Mouse (Mus musculus): Measurements from ENCODE around the gene Stk4. TPM values are rescaled to one million over a fixed set of nuclear protein-coding genes. Genes with fewer than 3 reads are reported as not detected.

The Stk4 gene
- polyA plus RNA-seq, 1 experiment from 2014 or later, result 16.3 TPM

- no peak for ATAC-seq
- WGBS, result 88% methylated on average over 4 of the region's 4 CpGs
- H3K4me1 ChIP-seq (ENCODE audit: control insufficient read depth, insufficient read depth, low read depth, low read length), result no peaks in the 10 kb centered on the region
Measured at GRCm38 (mm10) chr2:164089508-164089907, 19.4 kb downstream of the Stk4 start.

GRCm38 (mm10) chr2:164094152-164094551, 24.0 kb downstream of the Stk4 start:
- no peaks in the 10 kb centered on the region for H3K4me1 ChIP-seq (ENCODE audit: control insufficient read depth, insufficient read depth, low read depth, low read length)
- H3K27ac ChIP-seq (ENCODE audit: low read depth, low read length), result no peak overlapping the region
- H3K4me2 ChIP-seq (ENCODE audit: low read length), result no peak overlapping the region
- no peaks in the 10 kb centered on the region for H3K9me3 ChIP-seq (ENCODE audit: control insufficient read depth, low read length)
- no peaks in the 10 kb centered on the region for H3K27me3 ChIP-seq (replicated peaks; ENCODE audit: control insufficient read depth, insufficient read depth, low read length)
- no peak overlapping the region for H3K9ac ChIP-seq (ENCODE audit: low read depth, low read length)
- peaks cover 4% of the 10 kb centered on the region; the same call in 1 of the 2 replicates for H3K36me3 ChIP-seq (ENCODE audit: control insufficient read depth, insufficient read depth, low read length)
- 87% methylated on average over 7 of the region's 7 CpGs for WGBS
- no peak overlapping the region for H3K4me3 ChIP-seq (ENCODE audit: low read length)
- no peak for ATAC-seq

More at GRCm38 (mm10) chr2:164089508-164089907, 19.4 kb downstream of the Stk4 start:
- H3K4me2 ChIP-seq (ENCODE audit: low read length), result no peak overlapping the region
- peaks cover 9% of the 10 kb centered on the region; the same call in 1 of the 2 replicates for H3K36me3 ChIP-seq (ENCODE audit: control insufficient read depth, insufficient read depth, low read length)
- no peaks in the 10 kb centered on the region for H3K9me3 ChIP-seq (ENCODE audit: control insufficient read depth, low read length)
- no peak overlapping the region for H3K27ac ChIP-seq (ENCODE audit: low read depth, low read length)
- no peaks in the 10 kb centered on the region for H3K27me3 ChIP-seq (replicated peaks; ENCODE audit: control insufficient read depth, insufficient read depth, low read length)
- H3K4me3 ChIP-seq (ENCODE audit: low read length), result no peak overlapping the region
- H3K9ac ChIP-seq (ENCODE audit: low read depth, low read length), result no peak overlapping the region

- H3K4me3 ChIP-seq (ENCODE audit: low read length), result no peak overlapping the region
- no peak overlapping the region for H3K27ac ChIP-seq (ENCODE audit: low read depth, low read length)
- peaks cover 10% of the 10 kb centered on the region; the same call in 1 of the 2 replicates for H3K36me3 ChIP-seq (ENCODE audit: control insufficient read depth, insufficient read depth, low read length)
- no peak overlapping the region for H3K4me2 ChIP-seq (ENCODE audit: low read length)
- H3K9ac ChIP-seq (ENCODE audit: low read depth, low read length), result no peak overlapping the region
- no peak for ATAC-seq
- no peaks in the 10 kb centered on the region for H3K9me3 ChIP-seq (ENCODE audit: control insufficient read depth, low read length)
- 91% methylated on average over 11 of the region's 11 CpGs for WGBS
- no peaks in the 10 kb centered on the region for H3K4me1 ChIP-seq (ENCODE audit: control insufficient read depth, insufficient read depth, low read depth, low read length)
- H3K27me3 ChIP-seq (replicated peaks; ENCODE audit: control insufficient read depth, insufficient read depth, low read length), result no peaks in the 10 kb centered on the region
Measured at GRCm38 (mm10) chr2:164098603-164099250, 28.6 kb downstream of the Stk4 start.

GRCm38 (mm10) chr2:164101936-164102335, 31.8 kb downstream of the Stk4 start:
- H3K4me2 ChIP-seq (ENCODE audit: low read length), result no peak overlapping the region
- WGBS, result 86% methylated on average over 1 of the region's 1 CpGs
- no peak overlapping the region for H3K9ac ChIP-seq (ENCODE audit: low read depth, low read length)
- no peak overlapping the region for H3K27ac ChIP-seq (ENCODE audit: low read depth, low read length)
- no peak for ATAC-seq
- H3K4me3 ChIP-seq (ENCODE audit: low read length), result no peak overlapping the region
- 0 out of 2 replicates have a peak, but pooled peaks cover 10% of the 10 kb centered on the region for H3K36me3 ChIP-seq (ENCODE audit: control insufficient read depth, insufficient read depth, low read length)
- no peaks in the 10 kb centered on the region for H3K27me3 ChIP-seq (replicated peaks; ENCODE audit: control insufficient read depth, insufficient read depth, low read length)
- no peaks in the 10 kb centered on the region for H3K4me1 ChIP-seq (ENCODE audit: control insufficient read depth, insufficient read depth, low read depth, low read length)
- no peaks in the 10 kb centered on the region for H3K9me3 ChIP-seq (ENCODE audit: control insufficient read depth, low read length)

- Histone ChIP-seq H3K4me3 (ENCODE audit: low read length) (no peak overlapping the region), H3K9me3 (ENCODE audit: control insufficient read depth, low read length) (no peaks in the 10 kb centered on the region), H3K27me3 (replicated peaks; ENCODE audit: control insufficient read depth, insufficient read depth, low read length) (no peaks in the 10 kb centered on the region), H3K4me2 (ENCODE audit: low read length) (no peak overlapping the region), H3K4me1 (ENCODE audit: control insufficient read depth, insufficient read depth, low read depth, low read length) (no peaks in the 10 kb centered on the region), H3K27ac (ENCODE audit: low read depth, low read length) (no peak overlapping the region), H3K9ac (ENCODE audit: low read depth, low read length) (no peak overlapping the region), H3K36me3 (ENCODE audit: control insufficient read depth, insufficient read depth, low read length) (0 out of 2 replicates have a peak, but pooled peaks cover 10% of the 10 kb centered on the region)
- ATAC-seq, result no peak
- 84% methylated on average over 3 of the region's 3 CpGs for WGBS
Measured at GRCm38 (mm10) chr2:164102366-164102765, 32.2 kb downstream of the Stk4 start.

- Histone ChIP-seq H3K4me3 (ENCODE audit: low read length) (no peak overlapping the region), H3K4me1 (ENCODE audit: control insufficient read depth, insufficient read depth, low read depth, low read length) (no peaks in the 10 kb centered on the region), H3K9ac (ENCODE audit: low read depth, low read length) (no peak overlapping the region), H3K27me3 (replicated peaks; ENCODE audit: control insufficient read depth, insufficient read depth, low read length) (no peaks in the 10 kb centered on the region), H3K4me2 (ENCODE audit: low read length) (no peak overlapping the region), H3K27ac (ENCODE audit: low read depth, low read length) (no peak overlapping the region), H3K36me3 (ENCODE audit: control insufficient read depth, insufficient read depth, low read length) (peaks cover 8% of the 10 kb centered on the region; the same call in 1 of the 2 replicates), H3K9me3 (ENCODE audit: control insufficient read depth, low read length) (no peaks in the 10 kb centered on the region)
- 26% methylated on average over 4 of the region's 4 CpGs for WGBS
- ATAC-seq, result no peak
Measured at GRCm38 (mm10) chr2:164103501-164103900, 33.4 kb downstream of the Stk4 start.

- no peaks in the 10 kb centered on the region for H3K27me3 ChIP-seq (replicated peaks; ENCODE audit: control insufficient read depth, insufficient read depth, low read length)
- peaks cover 4% of the 10 kb centered on the region; the same call in 1 of the 2 replicates for H3K36me3 ChIP-seq (ENCODE audit: control insufficient read depth, insufficient read depth, low read length)
- no peaks in the 10 kb centered on the region for H3K4me1 ChIP-seq (ENCODE audit: control insufficient read depth, insufficient read depth, low read depth, low read length)
- H3K9me3 ChIP-seq (ENCODE audit: control insufficient read depth, low read length), result no peaks in the 10 kb centered on the region
- H3K4me2 ChIP-seq (ENCODE audit: low read length), result no peak overlapping the region
- ATAC-seq, result no peak
- no peak overlapping the region for H3K4me3 ChIP-seq (ENCODE audit: low read length)
- no peak overlapping the region for H3K27ac ChIP-seq (ENCODE audit: low read depth, low read length)
- WGBS, result 84% methylated on average over 14 of the region's 14 CpGs
- H3K9ac ChIP-seq (ENCODE audit: low read depth, low read length), result no peak overlapping the region
Measured at GRCm38 (mm10) chr2:164106287-164107035, 36.3 kb downstream of the Stk4 start.

- ATAC-seq, result no peak; the same call in 1 of the 2 replicates
- Histone ChIP-seq H3K4me3 (ENCODE audit: low read length) (no peak overlapping the region), H3K27me3 (replicated peaks; ENCODE audit: control insufficient read depth, insufficient read depth, low read length) (no peaks in the 10 kb centered on the region), H3K4me2 (ENCODE audit: low read length) (no peak overlapping the region), H3K4me1 (ENCODE audit: control insufficient read depth, insufficient read depth, low read depth, low read length) (no peaks in the 10 kb centered on the region), H3K36me3 (ENCODE audit: control insufficient read depth, insufficient read depth, low read length) (peaks cover 4% of the 10 kb centered on the region; the same call in 1 of the 2 replicates), H3K9me3 (ENCODE audit: control insufficient read depth, low read length) (no peaks in the 10 kb centered on the region), H3K9ac (ENCODE audit: low read depth, low read length) (no peak overlapping the region), H3K27ac (ENCODE audit: low read depth, low read length) (no peak overlapping the region)
- 63% methylated on average over 16 of the region's 16 CpGs for WGBS
Measured at GRCm38 (mm10) chr2:164107125-164107874, 37.2 kb downstream of the Stk4 start.

- Histone ChIP-seq H3K4me2 (ENCODE audit: low read length) (no peak overlapping the region), H3K27ac (ENCODE audit: low read depth, low read length) (no peak overlapping the region)
- 59% methylated on average over 4 of the region's 4 CpGs for WGBS
Measured at GRCm38 (mm10) chr2:164108501-164108900, 38.4 kb downstream of the Stk4 start.

More at GRCm38 (mm10) chr2:164108501-164108900, 38.4 kb downstream of the Stk4 start:
- Histone ChIP-seq H3K36me3 (ENCODE audit: control insufficient read depth, insufficient read depth, low read length) (peaks cover 4% of the 10 kb centered on the region; the same call in 1 of the 2 replicates), H3K9me3 (ENCODE audit: control insufficient read depth, low read length) (no peaks in the 10 kb centered on the region), H3K9ac (ENCODE audit: low read depth, low read length) (no peak overlapping the region), H3K4me3 (ENCODE audit: low read length) (no peak overlapping the region), H3K4me1 (ENCODE audit: control insufficient read depth, insufficient read depth, low read depth, low read length) (no peaks in the 10 kb centered on the region), H3K27me3 (replicated peaks; ENCODE audit: control insufficient read depth, insufficient read depth, low read length) (no peaks in the 10 kb centered on the region)
- no peak for ATAC-seq

All from hindbrain, embryonic 16.5 days (tissue).